Mouse (Mus musculus) ES-Bruce4 (cell line): ENCODE data around the gene Tmem44. TPM values are rescaled to one million over a fixed set of nuclear protein-coding genes. Genes with fewer than 3 reads are reported as not detected.
"Not testable (repeated sequence)": the region's sequence is repeated elsewhere in the genome, so short reads cannot be mapped to it uniquely, and the experiment has no call there.

Source experiments
- H3K27ac ChIP-seq: 2 replicates; pipeline ENCODE4 v1.5.1; 2012; ENCODE audit warnings: low read length, inconsistent platforms; ENCODE audit not compliant: insufficient read depth
- H3K27me3 ChIP-seq: 2 replicates; pipeline ENCODE4 v1.6.1; 2012; ENCODE audit warnings: mild to moderate bottlenecking, low read length, inconsistent platforms; ENCODE audit not compliant: control insufficient read depth, poor library complexity, insufficient read depth, severe bottlenecking
- H3K36me3 ChIP-seq: 2 replicates; pipeline ENCODE4 v1.6.1; 2012; ENCODE audit warnings: inconsistent platforms, mild to moderate bottlenecking, low read length, moderate library complexity; ENCODE audit not compliant: control insufficient read depth, poor library complexity, insufficient read depth, severe bottlenecking
- H3K4me1 ChIP-seq: one replicate; pipeline ENCODE4 v1.8.1; 2011; ENCODE audit warnings: low read length; ENCODE audit not compliant: control insufficient read depth, insufficient read depth
- H3K4me3 ChIP-seq: 2 replicates; pipeline ENCODE4 v1.5.1; 2011; ENCODE audit warnings: low read depth, mild to moderate bottlenecking, low read length
- H3K9ac ChIP-seq: 2 replicates; pipeline ENCODE4 v1.6.1; 2012; ENCODE audit warnings: low read depth, mild to moderate bottlenecking, inconsistent platforms; ENCODE audit not compliant: poor library complexity, severe bottlenecking
- H3K9me3 ChIP-seq: replicated peaks from 2 replicates; pipeline ENCODE4 v1.6.1; 2012; ENCODE audit warnings: mild to moderate bottlenecking, low read length, inconsistent platforms; ENCODE audit not compliant: control insufficient read depth, poor library complexity, insufficient read depth, severe bottlenecking
- CTCF ChIP-seq: IDR thresholded peaks from one replicate; pipeline ENCODE4 v1.8.1; 2011; ENCODE audit warnings: low read depth, low read length
- EP300 ChIP-seq: IDR thresholded peaks from 2 replicates; pipeline ENCODE4 v1.6.1; 2011; ENCODE audit warnings: low read depth, low read length; ENCODE audit not compliant: insufficient read depth
- POLR2A ChIP-seq: IDR thresholded peaks from one replicate; pipeline ENCODE4 v1.8.1; 2011; ENCODE audit warnings: low read length; ENCODE audit not compliant: insufficient read depth
- polyA plus RNA-seq: library from polyadenylated mRNA; stranded (reverse); fragments of >200 nt; gene quantifications from 2 replicates; pipeline ENCODE4 v1.2.4, GENCODE M21; 2011; ENCODE audit warnings: low read depth; ENCODE audit not compliant: missing spikeins, insufficient read depth, insufficient read length

Gene Tmem44
- polyA plus RNA-seq, 1 experiment, result 4.2 TPM

DNA sequence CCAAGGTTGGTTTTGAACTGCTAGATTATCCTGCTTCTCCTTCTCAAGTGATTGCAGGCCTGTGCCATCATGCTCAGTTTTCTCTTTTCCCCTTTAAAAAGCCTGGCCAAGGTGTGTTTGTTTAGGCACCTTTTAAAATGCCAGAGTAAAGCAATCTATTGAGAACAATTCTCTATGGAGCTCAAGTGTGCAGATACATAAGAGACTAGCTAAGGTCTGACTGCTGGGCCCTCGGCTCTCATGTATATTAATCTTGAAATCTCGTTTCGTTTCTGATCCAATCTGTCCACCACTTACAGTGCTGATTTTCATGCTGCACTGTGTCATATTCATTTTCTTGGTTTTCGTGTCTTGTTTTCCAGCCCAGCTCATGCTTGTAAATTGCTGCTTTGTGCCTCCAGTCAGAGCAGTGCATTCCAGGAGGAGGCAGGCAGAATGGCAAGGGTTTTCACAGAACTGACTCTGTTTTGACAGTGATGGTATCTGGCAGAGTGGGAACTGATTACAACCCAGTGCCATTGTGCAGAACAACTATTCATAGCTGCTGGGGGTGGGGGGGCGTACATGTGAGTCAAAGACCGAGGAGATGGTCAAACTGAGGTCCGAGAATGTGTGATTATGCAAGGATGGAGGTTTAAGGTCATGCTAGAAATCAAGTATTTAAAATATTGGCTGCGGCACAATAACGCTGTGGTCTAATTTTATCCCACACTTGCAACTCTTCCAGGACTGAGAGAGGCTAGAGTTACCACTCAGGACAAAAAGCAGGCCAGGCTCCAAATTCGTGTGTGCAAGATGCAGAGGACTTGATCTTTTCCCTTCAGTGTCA is 74.8 kb downstream of the Tmem44 start:
- Histone ChIP-seq H3K9ac (no peak overlapping the region), H3K27ac (no peak overlapping the region), H3K4me3 (no peak overlapping the region), H3K4me1 (no peaks in the 10 kb centered on the region), H3K36me3 (no peaks in the 10 kb centered on the region), H3K27me3 (no peaks in the 10 kb centered on the region; the same call in 1 of the 2 replicates), H3K9me3 (peaks cover 8% of the 10 kb centered on the region)
- TF ChIP-seq CTCF (no peak), POLR2A (no peak)

DNA sequence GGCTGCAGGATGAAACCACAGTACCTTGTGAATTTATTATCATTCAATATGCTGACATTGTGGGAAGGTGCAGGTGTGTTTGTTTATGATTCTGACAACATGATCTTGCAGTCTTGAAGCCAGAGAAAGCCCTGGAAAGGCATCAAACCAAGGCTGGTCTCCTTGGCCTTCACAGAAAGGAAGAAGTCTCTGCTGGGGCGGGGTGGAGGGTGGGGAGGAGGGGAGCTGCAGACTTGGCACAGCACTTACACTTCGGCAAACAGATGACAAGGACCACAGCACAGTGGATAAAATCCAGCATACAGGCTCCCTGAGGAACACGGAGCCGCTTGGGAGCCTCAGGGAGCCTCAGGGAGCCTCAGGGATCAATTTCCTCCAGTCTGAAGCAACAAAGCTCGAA is 78.2 kb downstream of the Tmem44 start:
- peaks cover 8% of the 10 kb centered on the region for H3K9me3 ChIP-seq
- TF ChIP-seq POLR2A (no peak), CTCF (no peak), EP300 (no peak)
- no peak overlapping the region for H3K27ac ChIP-seq
- no peaks in the 10 kb centered on the region; the same call in 1 of the 2 replicates for H3K27me3 ChIP-seq
- H3K4me1 ChIP-seq, result no peaks in the 10 kb centered on the region
- H3K9ac ChIP-seq, result no peak overlapping the region
- no peak overlapping the region for H3K4me3 ChIP-seq
- no peaks in the 10 kb centered on the region for H3K36me3 ChIP-seq

DNA sequence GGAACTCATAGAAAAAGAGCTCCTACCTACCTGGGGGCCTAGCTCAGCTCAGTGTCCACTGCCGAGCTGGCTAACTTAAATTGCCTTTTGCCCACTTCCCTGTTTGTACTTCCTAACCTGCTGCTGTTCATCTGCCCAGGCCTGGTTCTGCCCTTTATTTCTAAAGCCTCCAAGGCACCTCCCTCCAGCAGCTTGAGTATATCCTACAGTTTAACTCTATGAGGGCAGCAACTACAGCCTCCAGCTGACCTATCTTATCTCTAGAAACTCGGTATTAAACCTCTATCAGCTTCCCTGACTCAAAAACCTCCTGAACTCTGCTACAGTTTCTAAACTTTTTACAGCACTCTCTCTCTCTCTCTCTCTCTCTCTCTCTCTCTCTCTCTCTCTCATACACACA is 78.7 kb downstream of the Tmem44 start:
- H3K36me3 ChIP-seq, result no peaks in the 10 kb centered on the region
- H3K27ac ChIP-seq, result no peak overlapping the region
- no peaks in the 10 kb centered on the region for H3K4me1 ChIP-seq
- peaks cover 8% of the 10 kb centered on the region for H3K9me3 ChIP-seq
- TF ChIP-seq POLR2A (no peak), EP300 (no peak), CTCF (no peak)
- H3K4me3 ChIP-seq, result no peak overlapping the region
- no peaks in the 10 kb centered on the region; the same call in 1 of the 2 replicates for H3K27me3 ChIP-seq
- no peak overlapping the region for H3K9ac ChIP-seq

DNA sequence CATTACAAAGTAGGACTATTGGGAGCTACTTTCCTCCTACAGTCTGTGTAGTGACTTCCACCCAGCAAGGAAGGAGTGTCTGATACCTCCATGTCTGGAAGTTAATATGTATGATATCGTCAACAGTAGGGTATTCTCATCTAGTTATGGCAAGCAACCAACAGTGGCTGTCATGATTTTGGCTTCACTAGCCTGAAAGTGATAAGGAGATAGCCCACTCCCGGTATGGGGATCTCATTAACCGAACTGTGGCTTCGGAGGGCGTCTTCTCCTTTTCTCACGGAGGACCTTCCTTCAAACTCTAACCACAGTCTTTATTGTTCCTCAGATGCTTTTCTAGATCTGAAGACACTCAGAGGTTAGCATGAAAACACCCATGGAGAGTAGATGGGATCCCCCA is 81.7 kb downstream of the Tmem44 start:
- TF ChIP-seq CTCF (no peak), POLR2A (no peak), EP300 (no peak)
- Histone ChIP-seq H3K4me3 (no peak overlapping the region), H3K27ac (no peak overlapping the region), H3K9me3 (peaks cover 8% of the 10 kb centered on the region), H3K36me3 (no peaks in the 10 kb centered on the region), H3K4me1 (no peaks in the 10 kb centered on the region), H3K27me3 (no peaks in the 10 kb centered on the region; the same call in 1 of the 2 replicates), H3K9ac (no peak overlapping the region)

DNA sequence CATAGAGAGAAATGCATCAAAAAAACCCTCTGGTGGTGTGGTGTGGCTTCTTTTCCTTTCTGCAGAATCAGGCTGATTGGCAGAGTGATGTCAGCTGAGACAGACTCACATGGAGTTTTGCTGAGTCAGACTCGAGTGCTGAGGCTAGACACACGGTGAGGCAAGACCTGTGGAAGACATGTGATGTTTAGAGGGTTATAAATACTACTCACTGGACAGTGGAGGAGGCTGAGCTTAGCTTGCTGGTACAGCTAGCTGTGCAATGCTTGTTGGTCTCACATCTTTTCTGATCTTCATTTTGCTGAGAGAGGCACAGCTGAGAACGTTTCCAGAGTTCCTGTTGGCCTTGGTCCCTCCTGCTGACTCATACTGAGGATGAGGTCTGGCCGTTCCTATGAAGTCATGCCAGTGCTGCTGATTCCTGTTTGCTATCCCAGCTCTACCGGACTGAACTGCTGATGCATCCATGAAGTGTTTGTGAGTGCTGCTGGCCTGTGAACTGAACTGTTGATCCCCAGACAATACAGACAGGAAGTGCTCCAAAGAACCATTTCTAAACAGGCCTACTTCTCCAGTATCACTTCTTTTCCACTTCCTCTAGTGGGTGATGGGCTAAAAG is 84.9 kb downstream of the Tmem44 start:
- no peaks in the 10 kb centered on the region for H3K4me1 ChIP-seq
- H3K27ac ChIP-seq, result no peak overlapping the region
- no peak overlapping the region for H3K4me3 ChIP-seq
- no peaks in the 10 kb centered on the region for H3K27me3 ChIP-seq
- no peaks in the 10 kb centered on the region for H3K36me3 ChIP-seq
- H3K9ac ChIP-seq, result no peak overlapping the region
- no peak for TF ChIP-seq CTCF
- no peak for TF ChIP-seq EP300
- no peak for TF ChIP-seq POLR2A
- H3K9me3 ChIP-seq, result peaks cover 12% of the 10 kb centered on the region

DNA sequence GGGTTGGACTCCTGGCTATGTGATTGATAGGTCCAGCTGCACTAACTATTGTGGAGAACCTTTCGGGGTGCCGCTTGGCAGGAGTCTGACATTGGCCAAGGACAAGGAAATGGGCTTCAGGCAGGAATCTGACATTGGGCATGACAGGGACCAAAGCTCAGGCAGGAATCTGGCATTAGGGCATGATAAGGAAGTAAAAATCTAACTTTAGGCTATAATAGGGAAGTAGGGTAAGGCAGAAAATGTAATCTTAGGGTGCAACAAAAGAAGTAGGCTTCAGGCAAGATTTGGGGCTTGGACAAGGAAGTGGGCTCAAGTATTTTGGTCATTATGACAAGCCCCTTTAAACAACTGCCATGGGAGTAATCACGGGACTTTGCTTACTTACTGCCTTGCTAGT is 85.9 kb downstream of the Tmem44 start:
- H3K9me3 ChIP-seq, result peaks cover 12% of the 10 kb centered on the region
- not testable (repeated sequence) for H3K9ac ChIP-seq, H3K27ac ChIP-seq, H3K27me3 ChIP-seq, H3K4me3 ChIP-seq, H3K36me3 ChIP-seq, H3K4me1 ChIP-seq

Other genes starting within 250 kb of the Tmem44 start
- gene Gp5, start 240.1 kb downstream of the Tmem44 start, polyA plus RNA-seq, result 0.36 TPM in 1 of 2 replicates, not detected in the other
- gene Atp13a3, start 144.9 kb downstream of the Tmem44 start, polyA plus RNA-seq, result 139 and 151 TPM in 2 replicates
- gene Lsg1, start 36.8 kb upstream of the Tmem44 start, polyA plus RNA-seq, result 70.9 and 73.3 TPM in 2 replicates
- gene Fam43a, start 48.9 kb upstream of the Tmem44 start, polyA plus RNA-seq, result 14.2 and 15.8 TPM in 2 replicates